Comparison of ENCODE assay signal across 32 mouse cellular contexts in genomic region chr1:7737331-7737730, GRCm38 (mm10).
"Had no signal": no experiment of that assay in that cellular context is flagged by ENCODE, and none has a peak within 500 bp of the region (broad histone marks: within the 10 kb centered on the region; RNA-seq: fewer than 3 reads in every experiment).

No protein-coding gene starts in this region.

- DNase-seq: heart, postnatal 10 days; heart, postnatal 14 days; heart, postnatal 36 days; heart, postnatal 4 days; kidney, adult 11 months; kidney, adult 18-20 months; kidney, adult 2 months; kidney, adult 8-10 months; kidney, adult 9 months; kidney, postnatal 10 days; kidney, postnatal 14 days; kidney, postnatal 25 days; kidney, postnatal 36 days; kidney, postnatal 4 days; layer of hippocampus, adult 9-11 months; layer of hippocampus, postnatal 36 days had no signal

- H3K4me3 ChIP-seq: heart, embryonic 10.5 days; heart, embryonic 12.5 days; heart, embryonic 13.5 days; heart, embryonic 15.5 days; hindbrain, embryonic 10.5 days; hindbrain, embryonic 12.5 days; hindbrain, embryonic 13.5 days; hindbrain, embryonic 15.5 days; intestine, embryonic 15.5 days; kidney, embryonic 15.5 days; layer of hippocampus, adult 2 months had no signal

- H3K4me1 ChIP-seq: heart, embryonic 10.5 days; heart, embryonic 12.5 days; heart, embryonic 13.5 days; heart, embryonic 15.5 days; hindbrain, embryonic 10.5 days; hindbrain, embryonic 12.5 days; hindbrain, embryonic 13.5 days; hindbrain, embryonic 15.5 days; intestine, embryonic 15.5 days; kidney, embryonic 15.5 days had no signal

- H3K9me3 ChIP-seq: heart, embryonic 10.5 days; heart, embryonic 13.5 days; heart, embryonic 15.5 days; hindbrain, embryonic 12.5 days; hindbrain, embryonic 13.5 days; hindbrain, embryonic 15.5 days; intestine, embryonic 15.5 days; kidney, embryonic 15.5 days had no signal

- ATAC-seq: hindbrain, embryonic 16.5 days; hindbrain, postnatal 0 days; inflammation-experienced regulatory T-cells, adult 6 months; intestine, embryonic 15.5 days; intestine, embryonic 16.5 days; intestine, postnatal 0 days had no signal

- H3K27me3 ChIP-seq: heart, embryonic 12.5 days; heart, embryonic 13.5 days; heart, embryonic 15.5 days; hindbrain, embryonic 12.5 days; hindbrain, embryonic 13.5 days; hindbrain, embryonic 15.5 days; intestine, embryonic 15.5 days; kidney, embryonic 15.5 days had no signal

- H3K36me3 ChIP-seq: heart, embryonic 10.5 days; heart, embryonic 12.5 days; heart, embryonic 13.5 days; heart, embryonic 15.5 days; hindbrain, embryonic 10.5 days; hindbrain, embryonic 12.5 days; hindbrain, embryonic 13.5 days; hindbrain, embryonic 15.5 days; intestine, embryonic 15.5 days; kidney, embryonic 15.5 days had no signal
